Mouse (Mus musculus) CH12.LX (cell line): ENCODE measurements at regions not wholly inside any gene's neighbourhood (a gene's known extent, or its start where the extent isn't known, plus 50 kb on each side); places are given as distances from the start of the nearest gene placed in this dataset.

Source experiments
- DNase-seq: peaks from one replicate; pipeline ENCODE4 v3.0.0-alpha.2; 2013; ENCODE audit errors: extremely low read depth
- H3K27ac ChIP-seq: 2 replicates; pipeline ENCODE4 v1.5.1; 2012; ENCODE audit warnings: low read depth, mild to moderate bottlenecking, control low read depth, moderate library complexity; ENCODE audit not compliant: insufficient read depth
- H3K27me3 ChIP-seq: replicated peaks from 2 replicates; pipeline ENCODE3; 2012; ENCODE audit warnings: inconsistent platforms
- H3K36me3 ChIP-seq, 2 experiments: replicated peaks in 1 of 2; 2 replicates each; pipeline versions ENCODE3 to v1.6.1; 2012; ENCODE audit warnings: inconsistent platforms in 1 of 2, low read length in 1 of 2, mild to moderate bottlenecking in 1 of 2, mixed read lengths in 1 of 2, moderate library complexity in 1 of 2; ENCODE audit not compliant: control insufficient read depth in 1 of 2, insufficient read depth in 1 of 2
- H3K4me1 ChIP-seq, 2 experiments: 2 replicates each; pipeline ENCODE4 v1.6.1; 2012; ENCODE audit warnings: inconsistent platforms in 1 of 2, moderate library complexity in 1 of 2; ENCODE audit not compliant: insufficient read depth in 2 of 2, control insufficient read depth in 1 of 2
- H3K4me2 ChIP-seq: 2 replicates; pipeline ENCODE4 v1.6.1; 2012; ENCODE audit warnings: low read depth, mild to moderate bottlenecking, control low read depth; ENCODE audit not compliant: poor library complexity, insufficient read depth, severe bottlenecking
- H3K4me3 ChIP-seq, 3 experiments: fragments of 150-350 bp in 1 of 3; sonication (generic) in 1 of 3; replicated peaks in 1 of 3; 2 replicates each; pipeline versions ENCODE3 to v1.5.1; 2011 to 2012; ENCODE audit warnings: low read depth in 2 of 3, low read length in 2 of 3, mild to moderate bottlenecking in 2 of 3, moderate library complexity in 2 of 3, control low read depth in 1 of 3, improper control_type of control experiment in 1 of 3, inconsistent platforms in 1 of 3, mixed read lengths in 1 of 3; ENCODE audit not compliant: poor library complexity in 1 of 3
- H3K79me2 ChIP-seq: replicated peaks from 2 replicates; pipeline ENCODE4 v1.6.1; 2012; ENCODE audit warnings: mild to moderate bottlenecking, moderate library complexity; ENCODE audit not compliant: control insufficient read depth, poor library complexity, insufficient read depth, severe bottlenecking; ENCODE audit errors: extremely low read depth
- H3K9ac ChIP-seq: 2 replicates; pipeline ENCODE4 v1.6.1; 2012; ENCODE audit warnings: low read depth, mild to moderate bottlenecking, control low read depth, moderate library complexity; ENCODE audit not compliant: insufficient read depth
- H3K9me3 ChIP-seq: replicated peaks from 2 replicates; pipeline ENCODE3; 2012; ENCODE audit warnings: low read length, inconsistent platforms, mixed read lengths
- CHD1 ChIP-seq: IDR thresholded peaks from 2 replicates; pipeline ENCODE4 v1.6.1; 2012; ENCODE audit warnings: low read depth, low read length, improper control_type of control experiment, inconsistent platforms
- CTCF ChIP-seq, 2 experiments: IDR thresholded peaks in 1 of 2; conservative IDR thresholded peaks in 1 of 2; 2 replicates each; pipeline ENCODE4 v1.5.1; 2011 to 2012; ENCODE audit warnings: low read depth in 2 of 2, low read length in 2 of 2, improper control_type of control experiment in 1 of 2, inconsistent platforms in 1 of 2, mild to moderate bottlenecking in 1 of 2, moderate library complexity in 1 of 2
- E2F4 ChIP-seq: IDR thresholded peaks from 2 replicates; pipeline ENCODE4 v1.6.1; 2011; ENCODE audit warnings: low read depth, low read length, improper control_type of control experiment; ENCODE audit not compliant: insufficient replicate concordance
- ELF1 ChIP-seq: IDR thresholded peaks from 2 replicates; pipeline ENCODE4 v1.6.1; 2014; ENCODE audit warnings: low read depth, mild to moderate bottlenecking, inconsistent platforms, low read length, improper control_type of control experiment
- ETS1 ChIP-seq: conservative IDR thresholded peaks from 2 replicates; pipeline ENCODE4 v1.6.1; 2012; ENCODE audit warnings: low read depth, mild to moderate bottlenecking, inconsistent platforms, low read length, improper control_type of control experiment, moderate library complexity
- HCFC1 ChIP-seq: IDR thresholded peaks from 2 replicates; pipeline ENCODE4 v1.6.1; 2012; ENCODE audit warnings: low read depth, mild to moderate bottlenecking, inconsistent platforms, low read length, improper control_type of control experiment
- JUN ChIP-seq: IDR thresholded peaks from 2 replicates; pipeline ENCODE4 v1.6.1; 2011; ENCODE audit warnings: low read depth, mild to moderate bottlenecking, low read length, improper control_type of control experiment, moderate library complexity; ENCODE audit not compliant: insufficient read depth
- KAT2A ChIP-seq: IDR thresholded peaks from 2 replicates; pipeline ENCODE4 v1.6.1; 2012; ENCODE audit warnings: low read length, improper control_type of control experiment, inconsistent platforms; ENCODE audit not compliant: insufficient replicate concordance
- MAFK ChIP-seq: IDR thresholded peaks from 2 replicates; pipeline ENCODE4 v1.6.1; 2011; ENCODE audit warnings: low read length, improper control_type of control experiment; ENCODE audit not compliant: insufficient replicate concordance
- MAX ChIP-seq: IDR thresholded peaks from 2 replicates; pipeline ENCODE4 v1.6.1; 2011; ENCODE audit warnings: low read length, improper control_type of control experiment
- MAZ ChIP-seq: IDR thresholded peaks from 2 replicates; pipeline ENCODE4 v1.6.1; 2012; ENCODE audit warnings: low read depth, mild to moderate bottlenecking, inconsistent platforms, low read length, improper control_type of control experiment, moderate library complexity
- MXI1 ChIP-seq: IDR thresholded peaks from 2 replicates; pipeline ENCODE4 v1.6.1; 2011; ENCODE audit warnings: mild to moderate bottlenecking, low read depth, low read length, improper control_type of control experiment
- MYC ChIP-seq: IDR thresholded peaks from 2 replicates; pipeline ENCODE4 v1.6.1; 2011; ENCODE audit warnings: low read depth, mild to moderate bottlenecking, improper control_type of control experiment, low read length
- NELFE ChIP-seq: IDR thresholded peaks from 2 replicates; pipeline ENCODE4 v1.6.1; 2011; ENCODE audit warnings: low read depth, low read length, improper control_type of control experiment
- NRF1 ChIP-seq: IDR thresholded peaks from 2 replicates; pipeline ENCODE4 v1.6.1; 2014; ENCODE audit warnings: low read depth, mild to moderate bottlenecking, inconsistent platforms, low read length, improper control_type of control experiment, moderate library complexity
- PAX5 ChIP-seq: IDR thresholded peaks from 2 replicates; pipeline ENCODE4 v1.6.1; 2012; ENCODE audit warnings: low read length, inconsistent platforms, mixed read lengths
- POLR2AphosphoS2 ChIP-seq: IDR thresholded peaks from 2 replicates; pipeline ENCODE4 v1.6.1; 2011; ENCODE audit warnings: low read depth, low read length, improper control_type of control experiment
- RAD21 ChIP-seq: IDR thresholded peaks from 2 replicates; pipeline ENCODE4 v1.6.1; 2011; ENCODE audit warnings: low read depth, mild to moderate bottlenecking, low read length, improper control_type of control experiment, moderate library complexity
- RCOR1 ChIP-seq: conservative IDR thresholded peaks from 2 replicates; pipeline ENCODE4 v1.6.1; 2012; ENCODE audit warnings: low read depth, mild to moderate bottlenecking, inconsistent platforms, low read length, improper control_type of control experiment
- SIN3A ChIP-seq: IDR thresholded peaks from 2 replicates; pipeline ENCODE4 v1.6.1; 2012; ENCODE audit warnings: low read length, improper control_type of control experiment, inconsistent platforms
- TBP ChIP-seq: conservative IDR thresholded peaks from 2 replicates; pipeline ENCODE4 v1.6.1; 2011; ENCODE audit warnings: low read depth, low read length, improper control_type of control experiment
- TCF12 ChIP-seq: IDR thresholded peaks from 2 replicates; pipeline ENCODE4 v1.6.1; 2014; ENCODE audit warnings: low read depth, mild to moderate bottlenecking, inconsistent platforms, low read length, improper control_type of control experiment
- UBTF ChIP-seq: IDR thresholded peaks from 2 replicates; pipeline ENCODE4 v1.6.1; 2012; ENCODE audit warnings: low read depth, mild to moderate bottlenecking, inconsistent platforms, low read length, improper control_type of control experiment, moderate library complexity
- USF2 ChIP-seq: conservative IDR thresholded peaks from 2 replicates; pipeline ENCODE4 v1.6.1; 2011; ENCODE audit warnings: low read depth, low read length, improper control_type of control experiment
- ZC3H11A ChIP-seq: IDR thresholded peaks from 2 replicates; pipeline ENCODE4 v1.6.1; 2012; ENCODE audit warnings: low read depth, mild to moderate bottlenecking, inconsistent platforms, low read length, improper control_type of control experiment
- ZKSCAN1 ChIP-seq: IDR thresholded peaks from 2 replicates; pipeline ENCODE4 v1.6.1; 2012; ENCODE audit warnings: low read depth, inconsistent platforms, low read length, improper control_type of control experiment, borderline replicate concordance
- ZMIZ1 ChIP-seq: IDR thresholded peaks from 2 replicates; pipeline ENCODE4 v1.6.1; 2012; ENCODE audit warnings: low read depth, mild to moderate bottlenecking, inconsistent platforms, low read length, improper control_type of control experiment
- dilution Hi-C: fragments of 300-500 bp; cut with MboI; formaldehyde crosslinking; loops from 2 replicates; pipeline ENCODE4 v1.14.3; 2020; ENCODE audit warnings: low sequenced_read_pairs; ENCODE audit not compliant: extremely low pct_unique_long_range_greater_than_20kb, extremely low pct_ligation_motif_present
- in situ Hi-C: fragments of 300-500 bp; cut with MboI; formaldehyde crosslinking; loops from 3 replicates; pipeline ENCODE4 v1.14.3; 2019; ENCODE audit warnings: low sequenced_read_pairs, low pct_ligation_motif_present, low pct_unique_long_range_greater_than_20kb, mixed read lengths

DNA sequence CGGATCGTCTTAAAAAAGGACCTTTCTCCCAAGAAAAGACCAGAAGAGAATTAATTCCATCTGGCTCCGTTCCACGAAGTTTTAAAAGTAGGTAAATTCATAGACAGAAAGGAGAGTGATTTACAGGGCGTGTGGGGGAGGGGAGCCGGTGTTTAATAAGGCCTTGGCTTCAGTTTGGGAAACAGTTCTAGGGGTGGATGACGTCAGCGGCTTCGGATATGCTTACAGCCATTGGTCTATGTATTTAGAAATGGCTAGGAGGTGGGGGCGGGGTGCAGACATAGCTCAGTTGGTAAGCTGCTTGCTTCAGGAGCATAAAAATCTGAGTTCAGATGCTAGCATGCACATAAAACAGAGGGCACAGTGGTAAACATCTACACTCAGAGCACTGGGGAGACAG lies 127.0 kb downstream of the Gadd45g start:
- peaks cover 19 to 29% of the 10 kb centered on the region in 2 experiments for H3K4me1 ChIP-seq
- in situ Hi-C loops (no loop called here), dilution Hi-C loops (no loop called here)
- no peaks in the 10 kb centered on the region for H3K36me3 ChIP-seq
- DNase-seq = no peak
- H3K4me2 ChIP-seq = no peak overlapping the region
- H3K4me3 ChIP-seq = no peak overlapping the region
- no peaks in the 10 kb centered on the region for H3K79me2 ChIP-seq
- H3K9ac ChIP-seq = no peak overlapping the region
- TF ChIP-seq RAD21 (no peak), CHD1 (no peak), ETS1 (no peak), ELF1 (no peak), MAFK (no peak), TCF12 (no peak), HCFC1 (no peak), ZKSCAN1 (no peak), NRF1 (no peak), ZMIZ1 (no peak)
- peaks cover 8% of the 10 kb centered on the region for H3K9me3 ChIP-seq
- H3K27ac ChIP-seq = no peak overlapping the region
- H3K27me3 ChIP-seq = no peaks in the 10 kb centered on the region

DNA sequence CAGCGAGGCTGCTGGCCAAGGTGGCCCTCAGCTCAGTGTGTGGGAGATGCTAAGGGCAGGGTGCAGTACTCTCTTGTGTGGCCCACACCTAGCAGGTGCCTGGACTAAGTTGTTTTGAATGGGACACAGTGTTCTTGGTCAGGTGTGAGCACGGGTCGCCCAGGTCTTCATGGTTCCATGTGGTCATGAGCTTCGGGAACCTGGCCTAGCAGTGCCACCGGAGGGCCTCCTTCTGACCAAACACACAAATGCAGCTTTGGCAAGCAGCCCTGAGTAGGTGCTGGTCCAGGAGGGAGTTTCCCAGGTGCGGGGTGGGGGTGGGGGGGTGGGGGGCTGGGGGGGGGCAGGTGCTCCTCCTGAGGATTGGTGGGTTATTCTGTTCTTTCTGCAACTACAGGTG lies 127.6 kb downstream of the Gadd45g start:
- no peak for TF ChIP-seq KAT2A
- TF ChIP-seq CHD1 = no peak
- no peak for TF ChIP-seq UBTF
- no peak for TF ChIP-seq POLR2AphosphoS2
- TF ChIP-seq, all 38 proteins: peak for 0
- in situ Hi-C loops (no loop called here), dilution Hi-C loops (no loop called here)
- no peak overlapping the region for H3K9ac ChIP-seq
- no peaks in the 10 kb centered on the region for H3K27me3 ChIP-seq
- no peak overlapping the region for H3K27ac ChIP-seq
- H3K4me3 ChIP-seq = no peak overlapping the region
- no peaks in the 10 kb centered on the region for H3K79me2 ChIP-seq
- H3K36me3 ChIP-seq = no peaks in the 10 kb centered on the region
- no peak overlapping the region for H3K4me2 ChIP-seq
- H3K9me3 ChIP-seq = peaks cover 8% of the 10 kb centered on the region
- peaks cover 19 to 29% of the 10 kb centered on the region in 2 experiments for H3K4me1 ChIP-seq
- no peak for DNase-seq

DNA sequence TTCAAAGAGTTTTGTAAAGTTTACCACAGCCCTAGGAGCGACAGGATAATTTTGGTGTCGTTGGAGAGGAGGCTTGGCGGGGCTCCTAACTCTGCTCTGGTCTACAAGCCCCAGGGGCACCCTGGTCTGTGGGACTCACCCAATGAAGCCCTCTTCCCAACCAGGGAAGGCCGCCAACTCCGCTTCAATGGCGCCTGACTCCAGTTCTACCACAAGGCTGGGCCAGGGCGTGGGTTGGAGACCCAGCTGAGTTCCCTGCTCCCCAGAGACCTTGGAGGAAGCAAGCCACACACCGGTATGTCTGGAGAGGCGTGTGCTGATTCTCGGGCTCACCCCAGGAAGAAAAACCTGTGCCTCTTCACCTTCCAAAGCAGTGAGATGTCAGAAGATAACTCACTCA lies 128.9 kb downstream of the Gadd45g start:
- Histone ChIP-seq H3K9me3 (peaks cover 8% of the 10 kb centered on the region), H3K4me1 (peaks cover 12 to 18% of the 10 kb centered on the region in 2 experiments), H3K27ac (no peak overlapping the region), H3K27me3 (no peaks in the 10 kb centered on the region), H3K36me3 (no peaks in the 10 kb centered on the region), H3K9ac (no peak overlapping the region), H3K4me3 (no peak overlapping the region), H3K79me2 (no peaks in the 10 kb centered on the region), H3K4me2 (no peak overlapping the region)
- DNase-seq = no peak
- in situ Hi-C loops (no loop called here), dilution Hi-C loops (no loop called here)
- TF ChIP-seq ELF1 (no peak), ZMIZ1 (no peak), PAX5 (no peak), MYC (no peak), MAX (no peak), JUN (no peak), MAZ (no peak), SIN3A (no peak), TCF12 (no peak), MXI1 (no peak), NRF1 (no peak), NELFE (no peak), E2F4 (no peak), RCOR1 (no peak), ZC3H11A (no peak), USF2 (no peak), TBP (no peak), CTCF (conservative IDR thresholded peaks at IDR 0.05 in 1 of 2, IDR thresholded peaks at IDR 0.05 in 1 of 2; ENCODE audit: low read depth in 2 of 2, low read length in 2 of 2) (no peak)
